Comparison of ENCODE assay signal across 23 mouse cellular contexts in the genomic region with DNA sequence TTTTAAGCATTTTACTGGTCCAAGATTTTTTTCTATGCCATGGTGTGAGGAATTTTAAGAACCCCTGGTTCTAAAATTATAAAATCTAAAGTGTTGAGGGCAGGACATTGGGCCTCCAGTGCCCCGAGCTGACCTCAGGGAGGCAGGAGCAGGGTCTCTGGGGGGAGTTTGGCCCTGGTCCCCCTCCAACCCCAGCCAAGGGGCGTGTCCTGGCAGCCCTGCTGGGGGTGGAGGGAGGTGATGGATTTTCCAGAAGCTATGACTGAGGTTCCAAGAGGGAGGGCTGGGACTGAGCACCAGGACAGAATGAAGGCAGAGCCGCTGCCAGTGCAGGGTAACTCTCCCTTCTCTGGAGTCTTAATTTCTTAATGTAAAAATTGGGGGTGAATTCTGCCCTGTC. TPM values are rescaled to one million over a fixed set of nuclear protein-coding genes. Genes with fewer than 3 reads are reported as not detected.
"Had no signal": no experiment of that assay in that cellular context is flagged by ENCODE, and none has a peak within 500 bp of the region (broad histone marks: within the 10 kb centered on the region; RNA-seq: fewer than 3 reads in every experiment).

No protein-coding gene starts in this region.

- H3K36me3 ChIP-seq: midbrain, embryonic 15.5 days; neural tube, embryonic 13.5 days; neural tube, embryonic 15.5 days had no signal

- ATAC-seq: midbrain, embryonic 13.5 days; midbrain, embryonic 15.5 days had no signal

- H3K4me2 ChIP-seq: lung, embryonic 14.5 days; midbrain, embryonic 11.5 days; midbrain, embryonic 13.5 days; midbrain, embryonic 15.5 days; neural tube, embryonic 13.5 days; neural tube, embryonic 15.5 days had no signal

- H3K9ac ChIP-seq: liver, embryonic 14.5 days; lung, embryonic 14.5 days; midbrain, embryonic 13.5 days; midbrain, embryonic 15.5 days; neural tube, embryonic 13.5 days; neural tube, embryonic 15.5 days had no signal

- H3K9me3 ChIP-seq: midbrain, embryonic 13.5 days; midbrain, embryonic 15.5 days; neural tube, embryonic 13.5 days; neural tube, embryonic 15.5 days had no signal

- H3K27ac ChIP-seq: liver, embryonic 14.5 days; macrophage; midbrain, embryonic 13.5 days; midbrain, embryonic 15.5 days; neural tube, embryonic 13.5 days; neural tube, embryonic 15.5 days had no signal

- H3K4me3 ChIP-seq: megakaryocyte, embryonic 14.5 days; midbrain, embryonic 13.5 days; midbrain, embryonic 15.5 days; myocyte; neural tube, embryonic 13.5 days; neural tube, embryonic 15.5 days had no signal

- DNase-seq: lung, adult 18-20 months; lung, embryonic 14.5 days; lung, postnatal 10 days; retina, postnatal 1 day; right cerebral cortex, adult 18-20 months; right cerebral cortex, postnatal 25 days; right cerebral cortex, postnatal 4 days; spleen, adult 18-20 months; thymus, adult 18-20 months; thymus, postnatal 14 days; thymus, postnatal 36 days had no signal

RNA-seq across cellular contexts. Expression of gene Cilp2, which starts 9.5 kb away (rescaled TPM):
- total RNA-seq: megakaryocyte progenitor cell, adult 5-6 weeks had no signal
- polyA plus RNA-seq: liver, embryonic 16.5 days; macrophage had no signal

RNA-seq across cellular contexts. Expression of gene Tssk6, which starts 24.0 kb away (rescaled TPM):
- total RNA-seq: midbrain, postnatal 0 days had no signal

RNA-seq across cellular contexts. Expression of gene Yjefn3, which starts 24.5 kb away (rescaled TPM):
- total RNA-seq: megakaryocyte progenitor cell, adult 5-6 weeks had no signal
- polyA plus RNA-seq: macrophage had no signal
